Mouse (Mus musculus) intestine, embryonic 16.5 days (tissue): Measurements from ENCODE around the gene E2f1. TPM values are rescaled to one million over a fixed set of nuclear protein-coding genes. Genes with fewer than 3 reads are reported as not detected.

Experiments
- ATAC-seq: fragments of 200-750 bp; cut with Nextera tagmentation; 2 replicates; pipeline ENCODE4 v1.8.0; 2017; ENCODE audit warnings: moderate TSS enrichment, moderate library complexity
- H3K27ac ChIP-seq: fragments of 300-500 bp; sonication (generic); 2 replicates; pipeline ENCODE4 v1.5.1; 2014; ENCODE audit warnings: mild to moderate bottlenecking, low read length
- H3K27me3 ChIP-seq: fragments of 300-500 bp; sonication (generic); replicated peaks from 2 replicates; pipeline ENCODE4 v1.6.1; 2014; ENCODE audit warnings: low read length, control low read depth, mixed read lengths; ENCODE audit not compliant: control insufficient read depth, insufficient read depth
- H3K36me3 ChIP-seq: fragments of 300-500 bp; sonication (generic); 2 replicates; pipeline ENCODE4 v1.6.1; 2014; ENCODE audit warnings: low read length, control low read depth; ENCODE audit not compliant: control insufficient read depth, insufficient read depth
- H3K4me1 ChIP-seq: fragments of 300-500 bp; sonication (generic); 2 replicates; pipeline ENCODE4 v1.6.1; 2014; ENCODE audit warnings: low read length, control low read depth, mixed read lengths; ENCODE audit not compliant: control insufficient read depth, insufficient read depth
- H3K4me2 ChIP-seq: fragments of 300-500 bp; sonication (generic); 2 replicates; pipeline ENCODE4 v1.6.1; 2014; ENCODE audit warnings: low read depth, low read length, control low read depth
- H3K4me3 ChIP-seq: fragments of 300-500 bp; sonication (generic); 2 replicates; pipeline ENCODE4 v1.5.1; 2014; ENCODE audit warnings: mild to moderate bottlenecking, low read length
- H3K9ac ChIP-seq: fragments of 300-500 bp; sonication (generic); 2 replicates; pipeline ENCODE4 v1.6.1; 2014; ENCODE audit warnings: low read depth, low read length
- H3K9me3 ChIP-seq: fragments of 300-500 bp; sonication (generic); 2 replicates; pipeline ENCODE4 v1.6.1; 2016; ENCODE audit warnings: low read length, control low read depth; ENCODE audit not compliant: control insufficient read depth
- WGBS: fragments of 180-500 bp; shearing (Covaris S2); extraction: QIAGEN DNeasy Blood & Tissue Kit; methylation state at CpG from one replicate; pipeline ENCODE4 v1.1.7; 2014; 5-methylcytosine and 5-hydroxymethylcytosine counted together
- polyA plus RNA-seq: library from polyadenylated mRNA; unstranded; fragments of >200 nt; fragmentation: Nextera tagmentation; extraction: Ambion mirVana; gene quantifications from 2 replicates; pipeline ENCODE4 v1.2.1, GENCODE M21; 2015

E2f1 gene
- polyA plus RNA-seq, 1 experiment from 2014 or later = 5.8 TPM

GRCm38 (mm10) chr2:154558264-154559039 lies 11.2 kb downstream of the E2f1 start, which contains the start of gene Necab3:
Gene Necab3 (minus strand): TSS chr2:154558890.
- H3K27me3 ChIP-seq = no peaks in the 10 kb centered on the region
- H3K27ac ChIP-seq = no peak within 1 kb of the TSS
- peak within 1 kb of the TSS; percentile 34 for H3K4me3 ChIP-seq
- H3K9me3 ChIP-seq = no peaks in the 10 kb centered on the region
- H3K9ac ChIP-seq = peak within 1 kb of the TSS; percentile 53
- 6% methylated on average over 34 of the region's 34 CpGs for WGBS
- ATAC-seq = peak; percentile 55; the same call in 1 of the 2 replicates
- peaks cover 7% of the 10 kb centered on the region; the same call in 1 of the 2 replicates for H3K4me1 ChIP-seq
- H3K4me2 ChIP-seq = peak within 1 kb of the TSS; percentile 54
- H3K36me3 ChIP-seq = peaks cover 2% of the 10 kb centered on the region; the same call in 1 of the 2 replicates

GRCm38 (mm10) chr2:154557184-154557832 lies 12.4 kb downstream of the E2f1 start:
- Histone ChIP-seq H3K4me2 (no peak overlapping the region), H3K9me3 (no peaks in the 10 kb centered on the region), H3K27me3 (no peaks in the 10 kb centered on the region), H3K9ac (no peak overlapping the region), H3K4me3 (no peak overlapping the region), H3K4me1 (peaks cover 7% of the 10 kb centered on the region; the same call in 1 of the 2 replicates), H3K27ac (no peak overlapping the region), H3K36me3 (peaks cover 2% of the 10 kb centered on the region; the same call in 1 of the 2 replicates)
- WGBS = 52% methylated on average over 5 of the region's 5 CpGs
- no peak; the same call in 1 of the 2 replicates for ATAC-seq

- 90% methylated on average over 6 of the region's 6 CpGs for WGBS
- H3K9me3 ChIP-seq = no peaks in the 10 kb centered on the region
- H3K36me3 ChIP-seq = no peaks in the 10 kb centered on the region
- H3K4me3 ChIP-seq = no peak overlapping the region
- ATAC-seq = no peak
- peaks cover 9% of the 10 kb centered on the region; the same call in 1 of the 2 replicates for H3K4me1 ChIP-seq
- H3K27ac ChIP-seq = no peak overlapping the region
- no peak overlapping the region for H3K9ac ChIP-seq
- H3K4me2 ChIP-seq = no peak overlapping the region
- peaks cover 6% of the 10 kb centered on the region for H3K27me3 ChIP-seq
Measured at GRCm38 (mm10) chr2:154555235-154555634, 14.5 kb downstream of the E2f1 start.

GRCm38 (mm10) chr2:154552424-154552907 lies 17.2 kb downstream of the E2f1 start:
- 26% methylated on average over 27 of the region's 27 CpGs for WGBS
- Histone ChIP-seq H3K4me3 (peak overlapping the region; percentile 2; the same call in 1 of the 2 replicates), H3K9ac (no peak overlapping the region), H3K36me3 (no peaks in the 10 kb centered on the region), H3K4me1 (peaks cover 13% of the 10 kb centered on the region), H3K9me3 (no peaks in the 10 kb centered on the region), H3K27ac (no peak overlapping the region), H3K4me2 (peak overlapping the region; percentile 28), H3K27me3 (peaks cover 11% of the 10 kb centered on the region)
- peak; percentile 35 for ATAC-seq

GRCm38 (mm10) chr2:154551927-154552326 lies 17.8 kb downstream of the E2f1 start:
- Histone ChIP-seq H3K9me3 (no peaks in the 10 kb centered on the region), H3K9ac (no peak overlapping the region), H3K4me2 (peak overlapping the region; percentile 28; the same call in 1 of the 2 replicates), H3K4me1 (peaks cover 13% of the 10 kb centered on the region), H3K36me3 (no peaks in the 10 kb centered on the region), H3K4me3 (no peak overlapping the region), H3K27ac (no peak overlapping the region), H3K27me3 (peaks cover 11% of the 10 kb centered on the region)
- peak; percentile 22; the same call in 1 of the 2 replicates for ATAC-seq
- 35% methylated on average over 21 of the region's 21 CpGs for WGBS

- H3K4me3 ChIP-seq = peak within 1 kb of the TSS; percentile 2; the same call in 1 of the 2 replicates
- H3K9ac ChIP-seq = no peak within 1 kb of the TSS
- ATAC-seq = no peak
Measured at GRCm38 (mm10) chr2:154551476-154551875, 18.2 kb downstream of the E2f1 start, which contains the start of gene Actl10. Gene Actl10 (plus strand): TSS chr2:154551776.

GRCm38 (mm10) chr2:154550937-154551336 lies 18.8 kb downstream of the E2f1 start:
- no peak overlapping the region for H3K9ac ChIP-seq
- no peaks in the 10 kb centered on the region for H3K36me3 ChIP-seq
- peaks cover 13% of the 10 kb centered on the region for H3K4me1 ChIP-seq
- no peak overlapping the region for H3K4me2 ChIP-seq
- 68% methylated on average over 2 of the region's 2 CpGs for WGBS
- no peak for ATAC-seq
- H3K27me3 ChIP-seq = peaks cover 11% of the 10 kb centered on the region
- no peak overlapping the region for H3K4me3 ChIP-seq
- no peak overlapping the region for H3K27ac ChIP-seq
- no peaks in the 10 kb centered on the region for H3K9me3 ChIP-seq

More at GRCm38 (mm10) chr2:154551476-154551875, 18.2 kb downstream of the E2f1 start, which contains the start of gene Actl10:
- H3K4me2 ChIP-seq = peak within 1 kb of the TSS; percentile 28
- no peaks in the 10 kb centered on the region for H3K36me3 ChIP-seq
- H3K4me1 ChIP-seq = peaks cover 13% of the 10 kb centered on the region
- H3K9me3 ChIP-seq = no peaks in the 10 kb centered on the region
- H3K27ac ChIP-seq = no peak within 1 kb of the TSS
- WGBS = 80% methylated on average over 4 of the region's 4 CpGs
- H3K27me3 ChIP-seq = peaks cover 11% of the 10 kb centered on the region

- Histone ChIP-seq H3K36me3 (no peaks in the 10 kb centered on the region), H3K4me1 (peaks cover 13% of the 10 kb centered on the region), H3K9ac (peak overlapping the region; percentile 61; the same call in 1 of the 2 replicates), H3K9me3 (no peaks in the 10 kb centered on the region), H3K4me3 (peak overlapping the region; percentile 49), H3K27ac (no peak overlapping the region), H3K4me2 (peak overlapping the region; percentile 98), H3K27me3 (peaks cover 11% of the 10 kb centered on the region)
- ATAC-seq = no peak
- WGBS = 16% methylated on average over 20 of the region's 20 CpGs
Measured at GRCm38 (mm10) chr2:154549886-154550189, 19.9 kb downstream of the E2f1 start.
